7 mouse cellular contexts compared by ENCODE assay signal in genomic region chr12:104964953-104965911, GRCm38 (mm10). TPM values are rescaled to one million over a fixed set of nuclear protein-coding genes. Genes with fewer than 3 reads are reported as not detected.
DNase-seq lines count a peak whose midpoint lies in the region; ATAC-seq and TF ChIP-seq lines count a peak whose summit lies in the region.

No protein-coding gene starts in this region.

- H3K36me3 ChIP-seq in kidney, postnatal 0 days (ENCODE audit: insufficient read depth, low read length), result peaks cover 3% of the 10 kb centered on the region; the same call in 1 of the 2 replicates
- peaks cover 52% of the 10 kb centered on the region for H3K36me3 ChIP-seq in liver, embryonic 12.5 days
- no peaks in the 10 kb centered on the region for H3K36me3 ChIP-seq in liver, embryonic 11.5 days (ENCODE audit: control insufficient read depth, insufficient read depth, low read length)

- no peak; the same call in 1 of the 2 replicates for ATAC-seq in kidney, postnatal 0 days (replicated peaks; ENCODE audit: low FRiP score, low read depth)
- ATAC-seq in liver, embryonic 12.5 days, result no peak
- ATAC-seq in liver, embryonic 11.5 days (replicated peaks; ENCODE audit: low FRiP score), result no peak

- no peak overlapping the region for H3K9ac ChIP-seq in kidney, postnatal 0 days (ENCODE audit: low read depth, low read length)
- no peak overlapping the region for H3K9ac ChIP-seq in liver, embryonic 12.5 days
- no peak overlapping the region for H3K9ac ChIP-seq in liver, embryonic 11.5 days (ENCODE audit: low read depth, low read length)

- no peaks in the 10 kb centered on the region for H3K4me1 ChIP-seq in cortical plate, adult 2 months (ENCODE audit: control insufficient read depth, insufficient read depth, low read length)
- H3K4me1 ChIP-seq in kidney, postnatal 0 days (replicated peaks; ENCODE audit: insufficient read depth, low read length), result 0 out of 2 replicates have a peak, but pooled peaks cover 3% of the 10 kb centered on the region
- peaks cover 5% of the 10 kb centered on the region for H3K4me1 ChIP-seq in liver, embryonic 12.5 days
- peaks cover 3% of the 10 kb centered on the region; the same call in 1 of the 2 replicates for H3K4me1 ChIP-seq in liver, embryonic 11.5 days (replicated peaks; ENCODE audit: control insufficient read depth, insufficient read depth, low read length)

- H3K4me2 ChIP-seq in kidney, postnatal 0 days (ENCODE audit: low read length), result no peak overlapping the region
- no peak overlapping the region for H3K4me2 ChIP-seq in liver, embryonic 12.5 days
- H3K4me2 ChIP-seq in liver, embryonic 11.5 days, result no peak overlapping the region

- 29% methylated on average over 7 of the region's 7 CpGs for WGBS in kidney, postnatal 0 days
- 76% methylated on average over 7 of the region's 7 CpGs for WGBS in liver, embryonic 12.5 days (ENCODE audit: insufficient replicate concordance)
- WGBS in liver, embryonic 11.5 days, result 68% methylated on average over 7 of the region's 7 CpGs

- TF ChIP-seq CTCF in cortical plate, adult 2 months (IDR thresholded peaks at IDR 0.05; ENCODE audit: extremely low read depth, insufficient read depth, low read length), result no peak
- TF ChIP-seq CTCF in kidney, postnatal 0 days (IDR thresholded peaks at IDR 0.05; ENCODE audit: low read depth), result no peak

- peak overlapping the region; percentile 54; the same call in 1 of the 2 replicates for H3K27ac ChIP-seq in cortical plate, adult 2 months (ENCODE audit: insufficient read depth, low read length)
- H3K27ac ChIP-seq in kidney, postnatal 0 days, result no peak overlapping the region
- H3K27ac ChIP-seq in liver, embryonic 12.5 days, result no peak overlapping the region
- H3K27ac ChIP-seq in liver, embryonic 11.5 days (ENCODE audit: low read depth, low read length), result no peak overlapping the region

- no peaks in the 10 kb centered on the region for H3K27me3 ChIP-seq in kidney, postnatal 0 days (ENCODE audit: insufficient read depth, low read length)
- no peaks in the 10 kb centered on the region for H3K27me3 ChIP-seq in liver, embryonic 12.5 days (replicated peaks)
- H3K27me3 ChIP-seq in liver, embryonic 11.5 days (replicated peaks; ENCODE audit: control insufficient read depth, insufficient read depth, low read length), result no peaks in the 10 kb centered on the region

- peak; percentile 54 for DNase-seq in adipocyte (ENCODE audit: low spot score)
- peak; percentile 88 for DNase-seq in kidney, postnatal 0 days (ENCODE audit: low spot score)
- peak; percentile 56 for DNase-seq in mesoderm, embryonic 11.5 days (ENCODE audit: low read depth, low spot score)
- DNase-seq in ovary, postnatal 36 days (ENCODE audit: low spot score), result no peak
- no peak for DNase-seq in liver, embryonic 11.5 days (ENCODE audit: low spot score)

- no peak overlapping the region for H3K4me3 ChIP-seq in cortical plate, adult 2 months (ENCODE audit: insufficient read depth, low read length)
- H3K4me3 ChIP-seq in kidney, postnatal 0 days (replicated peaks; ENCODE audit: low read depth, low read length), result no peak overlapping the region
- H3K4me3 ChIP-seq in liver, embryonic 12.5 days, result no peak overlapping the region
- no peak overlapping the region for H3K4me3 ChIP-seq in liver, embryonic 11.5 days (ENCODE audit: low read depth, low read length)

- no peaks in the 10 kb centered on the region for H3K9me3 ChIP-seq in kidney, postnatal 0 days (replicated peaks; ENCODE audit: low read length)
- no peaks in the 10 kb centered on the region for H3K9me3 ChIP-seq in liver, embryonic 12.5 days (replicated peaks)
- H3K9me3 ChIP-seq in liver, embryonic 11.5 days (ENCODE audit: control insufficient read depth, low read length), result no peaks in the 10 kb centered on the region

- TF ChIP-seq POLR2A in cortical plate, adult 2 months (IDR thresholded peaks at IDR 0.05; ENCODE audit: extremely low read depth, insufficient read depth, low read length), result no peak

RNA-seq across cellular contexts. Expression of gene Syne3, which starts 44.4 kb away (rescaled TPM):
- 0.68 and 0.90 TPM in 2 replicates for polyA plus RNA-seq in cortical plate, adult 2 months (2012; rRNA removed)
- 1.0 and 1.3 TPM in 2 replicates for polyA plus RNA-seq in kidney, postnatal 0 days (2015; fragmentation: Nextera tagmentation; extraction: Ambion mirVana)
- polyA plus RNA-seq in liver, embryonic 12.5 days (2016; fragmentation: Nextera tagmentation; extraction: Ambion mirVana), result 2.1 and 2.5 TPM in 2 replicates
- polyA plus RNA-seq in liver, embryonic 11.5 days (2014; fragmentation: Nextera tagmentation; extraction: Ambion mirVana), result 1.4 and 1.8 TPM in 2 replicates

Comparison
In these comparisons a context has a peak if more than half of its experiments do, and no peak if none do; other contexts are left out.
1. DNase-seq: peak in adipocyte (single experiment), kidney, postnatal 0 days (single experiment) and mesoderm, embryonic 11.5 days (single experiment); none in ovary, postnatal 36 days (single experiment) and liver, embryonic 11.5 days (single experiment).